Mouse (Mus musculus) lung, adult 2 months (tissue): ENCODE measurements around the gene Ncor2. TPM values are rescaled to one million over a fixed set of nuclear protein-coding genes. Genes with fewer than 3 reads are reported as not detected.
A peak's percentile ranks its signal among the peaks of the same experiment; 100 is the strongest.

Experiments used
- DNase-seq: peaks from one replicate; pipeline ENCODE4 v3.0.0; 2022
- H3K4me1 ChIP-seq: fragments of 200-500 bp; 2 replicates; pipeline ENCODE4 v1.6.1; 2011; ENCODE audit warnings: low read length; ENCODE audit not compliant: control insufficient read depth, insufficient read depth
- H3K4me3 ChIP-seq: fragments of 200-500 bp; replicated peaks from 2 replicates; pipeline ENCODE3; 2011; ENCODE audit warnings: low read depth, mild to moderate bottlenecking, control low read depth, low read length; ENCODE audit errors: extremely low read depth
- CTCF ChIP-seq: fragments of 200-500 bp; IDR thresholded peaks from 2 replicates; pipeline ENCODE4 v1.5.1; 2011; ENCODE audit warnings: mild to moderate bottlenecking, low read length, control low read depth; ENCODE audit not compliant: insufficient read depth
- POLR2A ChIP-seq: fragments of 200-500 bp; IDR thresholded peaks from 2 replicates; pipeline ENCODE4 v1.6.1; 2011; ENCODE audit warnings: low read depth, mild to moderate bottlenecking, control low read depth, low read length, borderline replicate concordance; ENCODE audit errors: extremely low read depth
- WGBS: fragments of 180-500 bp; shearing (Covaris S2); methylation state at CpG from one replicate; pipeline ENCODE4 v1.1.7; 2018; 5-methylcytosine and 5-hydroxymethylcytosine counted together
- polyA plus RNA-seq: library from polyadenylated mRNA; depleted of rRNA; stranded (reverse); fragments of >200 nt; gene quantifications from 2 replicates; pipeline ENCODE4 v1.2.3, GENCODE M21; 2012

Ncor2 gene
- polyA plus RNA-seq, 1 experiment, result 78.9 TPM

- H3K4me3 ChIP-seq, result no peak overlapping the region
- TF ChIP-seq POLR2A, result no peak
- TF ChIP-seq CTCF, result no peak
- no peaks in the 10 kb centered on the region for H3K4me1 ChIP-seq
- 67% methylated on average over 11 of the region's 11 CpGs for WGBS
- DNase-seq, result peak; percentile 21
Observed at GRCm38 (mm10) chr5:125021298-125021697, 157.7 kb downstream of the Ncor2 start.

- TF ChIP-seq CTCF (no peak), POLR2A (no peak)
- Histone ChIP-seq H3K4me3 (no peak overlapping the region), H3K4me1 (no peaks in the 10 kb centered on the region)
- 69% methylated on average over 5 of the region's 5 CpGs for WGBS
- DNase-seq, result peak; percentile 50
Observed at GRCm38 (mm10) chr5:125019099-125019498, 159.9 kb downstream of the Ncor2 start.

GRCm38 (mm10) chr5:125017332-125017731 is 161.7 kb downstream of the Ncor2 start:
- no peak for DNase-seq
- Histone ChIP-seq H3K4me1 (no peaks in the 10 kb centered on the region), H3K4me3 (no peak overlapping the region)
- WGBS, result 70% methylated on average over 15 of the region's 15 CpGs
- TF ChIP-seq POLR2A (no peak), CTCF (no peak)

GRCm38 (mm10) chr5:125016421-125017242 is 162.4 kb downstream of the Ncor2 start:
- WGBS, result 72% methylated on average over 17 of the region's 17 CpGs
- H3K4me1 ChIP-seq, result no peaks in the 10 kb centered on the region
- no peak for DNase-seq
- TF ChIP-seq POLR2A, result no peak
- TF ChIP-seq CTCF, result no peak
- no peak overlapping the region for H3K4me3 ChIP-seq

GRCm38 (mm10) chr5:125015576-125015975 is 163.4 kb downstream of the Ncor2 start:
- WGBS, result 69% methylated on average over 9 of the region's 9 CpGs
- H3K4me1 ChIP-seq, result no peaks in the 10 kb centered on the region
- H3K4me3 ChIP-seq, result no peak overlapping the region
- TF ChIP-seq POLR2A (no peak), CTCF (no peak)
- DNase-seq, result peak; percentile 28

GRCm38 (mm10) chr5:125015066-125015465 is 164.0 kb downstream of the Ncor2 start:
- Histone ChIP-seq H3K4me3 (no peak overlapping the region), H3K4me1 (no peaks in the 10 kb centered on the region)
- DNase-seq, result no peak
- TF ChIP-seq POLR2A (no peak), CTCF (no peak)
- 83% methylated on average over 3 of the region's 3 CpGs for WGBS

GRCm38 (mm10) chr5:125014497-125014896 is 164.5 kb downstream of the Ncor2 start:
- TF ChIP-seq POLR2A (no peak), CTCF (peak; percentile 79)
- peak; percentile 79 for DNase-seq
- 55% methylated on average over 7 of the region's 7 CpGs for whole genome bisulfite sequencing
- no peaks in the 10 kb centered on the region for H3K4me1 ChIP-seq
- H3K4me3 ChIP-seq, result no peak overlapping the region

GRCm38 (mm10) chr5:125011628-125012027 is 167.4 kb downstream of the Ncor2 start:
- no peak overlapping the region for H3K4me3 ChIP-seq
- no peak for TF ChIP-seq CTCF
- no peak for TF ChIP-seq POLR2A
- no peaks in the 10 kb centered on the region for H3K4me1 ChIP-seq
- no peak for DNase-seq
- WGBS, result 85% methylated on average over 8 of the region's 8 CpGs

GRCm38 (mm10) chr5:125011166-125011565 is 167.9 kb downstream of the Ncor2 start:
- WGBS, result 89% methylated on average over 24 of the region's 24 CpGs
- no peaks in the 10 kb centered on the region for H3K4me1 ChIP-seq
- TF ChIP-seq POLR2A, result no peak
- TF ChIP-seq CTCF, result no peak
- no peak overlapping the region for H3K4me3 ChIP-seq
- no peak for DNase-seq

- Histone ChIP-seq H3K4me1 (no peaks in the 10 kb centered on the region), H3K4me3 (no peak overlapping the region)
- no peak for TF ChIP-seq POLR2A
- TF ChIP-seq CTCF, result no peak
- 42% methylated on average over 5 of the region's 5 CpGs for WGBS
- no peak for DNase-seq
Observed at GRCm38 (mm10) chr5:125006896-125007295, 172.1 kb downstream of the Ncor2 start.
